Mouse (Mus musculus): ENCODE results near the gene Fam118b. TPM values are rescaled to one million over a fixed set of nuclear protein-coding genes. Genes with fewer than 3 reads are reported as not detected.

Fam118b gene
- polyA plus RNA-seq, 1 experiment, result 11.4 TPM

DNA sequence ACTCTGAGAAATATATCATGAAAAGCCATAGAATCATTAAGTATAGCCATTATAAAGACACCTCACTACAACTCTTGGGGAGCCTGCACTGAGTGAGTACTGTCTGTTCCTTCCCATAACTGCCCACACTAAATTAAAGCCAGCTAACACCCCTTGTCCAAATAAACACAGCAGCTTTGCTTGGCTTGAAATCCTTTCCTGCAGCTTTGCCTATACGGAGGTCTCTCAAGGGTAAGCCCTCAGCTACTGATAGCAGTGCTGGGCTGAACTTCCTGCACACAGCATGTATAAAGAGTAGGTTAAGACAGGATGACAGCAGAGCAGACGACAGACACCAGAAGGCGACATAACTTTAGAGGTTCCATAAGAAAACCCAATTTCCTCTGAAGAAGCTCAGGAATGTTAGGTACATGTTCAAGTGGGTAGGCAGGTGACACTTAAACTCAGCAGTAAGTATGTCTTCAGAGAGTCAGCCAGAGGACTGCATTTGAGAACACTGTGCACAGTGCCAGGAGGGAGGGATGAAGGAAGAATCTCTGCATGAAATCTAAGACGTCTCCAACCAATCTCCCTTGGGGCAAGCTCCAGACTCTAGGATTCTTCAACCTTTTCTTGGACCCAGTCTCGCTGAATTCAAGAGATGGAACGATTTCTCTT is 28.6 kb downstream of the Fam118b start:
- no peak overlapping the region for H3K27ac ChIP-seq (ENCODE audit: insufficient read depth, low read depth, low read length)
- H3K27me3 ChIP-seq (replicated peaks; ENCODE audit: control insufficient read depth, insufficient read depth, low read length), result no peaks in the 10 kb centered on the region
- no peaks in the 10 kb centered on the region for H3K4me1 ChIP-seq (ENCODE audit: control insufficient read depth, insufficient read depth, low read length)
- no peak for TF ChIP-seq POLR2A (IDR thresholded peaks at IDR 0.05; ENCODE audit: low read depth, low read length)
- no peak for TF ChIP-seq CTCF (conservative IDR thresholded peaks at IDR 0.05; ENCODE audit: insufficient read depth, insufficient read length, low read depth, low read length)
- 75% methylated on average over 6 of the region's 6 CpGs for WGBS
- H3K36me3 ChIP-seq (ENCODE audit: control insufficient read depth, insufficient read depth, low read length), result no peaks in the 10 kb centered on the region; the same call in 1 of the 2 replicates
- H3K4me3 ChIP-seq (ENCODE audit: insufficient read depth, low read depth, low read length), result no peak overlapping the region
- DNase-seq, result no peak

- Histone ChIP-seq H3K27ac (ENCODE audit: insufficient read depth, low read depth, low read length) (no peak overlapping the region), H3K36me3 (ENCODE audit: control insufficient read depth, insufficient read depth, low read length) (peaks cover 2% of the 10 kb centered on the region; the same call in 1 of the 2 replicates), H3K4me3 (ENCODE audit: insufficient read depth, low read depth, low read length) (no peak overlapping the region), H3K27me3 (replicated peaks; ENCODE audit: control insufficient read depth, insufficient read depth, low read length) (no peaks in the 10 kb centered on the region), H3K4me1 (ENCODE audit: control insufficient read depth, insufficient read depth, low read length) (no peaks in the 10 kb centered on the region)
- WGBS, result 98% methylated on average over 1 of the region's 1 CpGs
- DNase-seq, result no peak
- no peak for TF ChIP-seq CTCF (conservative IDR thresholded peaks at IDR 0.05; ENCODE audit: insufficient read depth, insufficient read length, low read depth, low read length)
- TF ChIP-seq POLR2A (IDR thresholded peaks at IDR 0.05; ENCODE audit: low read depth, low read length), result no peak
Observed at GRCm38 (mm10) chr9:35238371-35238770, 29.2 kb downstream of the Fam118b start.

DNA sequence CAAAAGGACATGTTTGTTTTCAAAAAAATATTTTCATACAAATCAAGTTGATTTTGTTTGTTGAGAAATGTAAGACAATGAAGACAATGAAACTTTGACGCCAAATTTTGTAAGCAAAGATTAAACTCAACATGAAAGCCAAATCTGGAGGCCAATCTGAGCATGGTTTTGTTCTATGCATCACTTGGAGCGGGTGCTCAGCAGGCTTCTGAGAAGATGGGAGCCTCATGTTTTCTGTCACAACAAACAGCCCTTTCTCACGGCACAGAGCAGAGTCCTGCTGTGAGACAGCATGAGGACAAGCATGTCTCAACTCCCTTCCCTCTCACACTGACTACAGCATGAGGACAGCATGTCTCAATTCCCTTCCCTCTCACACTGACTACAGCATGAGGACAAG is 31.6 kb downstream of the Fam118b start:
- Histone ChIP-seq H3K27ac (ENCODE audit: insufficient read depth, low read depth, low read length) (no peak overlapping the region), H3K4me3 (ENCODE audit: insufficient read depth, low read depth, low read length) (no peak overlapping the region)
- 83% methylated on average over 3 of the region's 3 CpGs for WGBS

GRCm38 (mm10) chr9:35228671-35229070 is 38.9 kb downstream of the Fam118b start:
- 0 out of 2 replicates have a peak, but pooled peaks cover under 1% of the 10 kb centered on the region for H3K36me3 ChIP-seq (ENCODE audit: control insufficient read depth, insufficient read depth, low read length)
- TF ChIP-seq CTCF (conservative IDR thresholded peaks at IDR 0.05; ENCODE audit: insufficient read depth, insufficient read length, low read depth, low read length) (no peak), POLR2A (IDR thresholded peaks at IDR 0.05; ENCODE audit: low read depth, low read length) (no peak)
- no peak overlapping the region for H3K4me3 ChIP-seq (ENCODE audit: insufficient read depth, low read depth, low read length)
- H3K27ac ChIP-seq (ENCODE audit: insufficient read depth, low read depth, low read length), result no peak overlapping the region
- WGBS, result 87% methylated on average over 3 of the region's 3 CpGs
- no peaks in the 10 kb centered on the region; the same call in 1 of the 2 replicates for H3K4me1 ChIP-seq (ENCODE audit: control insufficient read depth, insufficient read depth, low read length)
- H3K27me3 ChIP-seq (replicated peaks; ENCODE audit: control insufficient read depth, insufficient read depth, low read length), result no peaks in the 10 kb centered on the region
- no peak for DNase-seq

More for the DNA sequence above, 31.6 kb downstream of the Fam118b start:
- DNase-seq, result no peak
- H3K27me3 ChIP-seq (replicated peaks; ENCODE audit: control insufficient read depth, insufficient read depth, low read length), result no peaks in the 10 kb centered on the region
- H3K36me3 ChIP-seq (ENCODE audit: control insufficient read depth, insufficient read depth, low read length), result peaks cover 2% of the 10 kb centered on the region; the same call in 1 of the 2 replicates
- TF ChIP-seq CTCF (conservative IDR thresholded peaks at IDR 0.05; ENCODE audit: insufficient read depth, insufficient read length, low read depth, low read length) (no peak), POLR2A (IDR thresholded peaks at IDR 0.05; ENCODE audit: low read depth, low read length) (no peak)
- H3K4me1 ChIP-seq (ENCODE audit: control insufficient read depth, insufficient read depth, low read length), result no peaks in the 10 kb centered on the region

DNA sequence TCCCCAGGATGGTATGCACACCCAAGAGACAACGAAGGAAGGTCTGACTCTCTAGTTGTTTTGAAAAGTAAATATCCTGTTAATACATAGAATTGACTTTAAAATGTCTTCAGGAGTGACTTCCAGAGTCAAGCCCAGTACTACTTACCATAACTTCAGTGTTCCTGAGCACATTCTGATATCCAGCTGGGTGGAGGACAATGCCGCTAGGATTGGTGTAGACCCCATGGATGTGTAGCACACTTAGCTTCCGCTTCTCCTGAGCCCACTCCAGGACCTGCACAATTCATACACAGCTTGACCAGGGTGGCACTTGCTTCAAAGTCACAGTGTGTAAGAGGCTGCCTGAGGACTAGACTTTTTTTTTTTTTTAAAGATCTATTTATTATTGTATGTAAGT is 44.1 kb downstream of the Fam118b start:
- no peaks in the 10 kb centered on the region; the same call in 1 of the 2 replicates for H3K4me1 ChIP-seq (ENCODE audit: control insufficient read depth, insufficient read depth, low read length)
- H3K27ac ChIP-seq (ENCODE audit: insufficient read depth, low read depth, low read length), result no peak overlapping the region
- H3K36me3 ChIP-seq (ENCODE audit: control insufficient read depth, insufficient read depth, low read length), result peaks cover 5% of the 10 kb centered on the region
- no peak for DNase-seq
- no peaks in the 10 kb centered on the region for H3K27me3 ChIP-seq (replicated peaks; ENCODE audit: control insufficient read depth, insufficient read depth, low read length)
- H3K4me3 ChIP-seq (ENCODE audit: insufficient read depth, low read depth, low read length), result no peak overlapping the region
- TF ChIP-seq POLR2A (IDR thresholded peaks at IDR 0.05; ENCODE audit: low read depth, low read length), result no peak
- no peak for TF ChIP-seq CTCF (conservative IDR thresholded peaks at IDR 0.05; ENCODE audit: insufficient read depth, insufficient read length, low read depth, low read length)
- 98% methylated on average over 3 of the region's 3 CpGs for WGBS

- Histone ChIP-seq H3K4me3 (ENCODE audit: insufficient read depth, low read depth, low read length) (no peak overlapping the region), H3K4me1 (ENCODE audit: control insufficient read depth, insufficient read depth, low read length) (no peaks in the 10 kb centered on the region), H3K36me3 (ENCODE audit: control insufficient read depth, insufficient read depth, low read length) (peaks cover 13% of the 10 kb centered on the region), H3K27me3 (replicated peaks; ENCODE audit: control insufficient read depth, insufficient read depth, low read length) (no peaks in the 10 kb centered on the region), H3K27ac (ENCODE audit: insufficient read depth, low read depth, low read length) (no peak overlapping the region)
- DNase-seq, result no peak
- WGBS, result 68% methylated on average over 1 of the region's 1 CpGs
- TF ChIP-seq CTCF (conservative IDR thresholded peaks at IDR 0.05; ENCODE audit: insufficient read depth, insufficient read length, low read depth, low read length) (no peak), POLR2A (IDR thresholded peaks at IDR 0.05; ENCODE audit: low read depth, low read length) (no peak)
Observed at GRCm38 (mm10) chr9:35217963-35218362, 49.6 kb downstream of the Fam118b start.

DNA sequence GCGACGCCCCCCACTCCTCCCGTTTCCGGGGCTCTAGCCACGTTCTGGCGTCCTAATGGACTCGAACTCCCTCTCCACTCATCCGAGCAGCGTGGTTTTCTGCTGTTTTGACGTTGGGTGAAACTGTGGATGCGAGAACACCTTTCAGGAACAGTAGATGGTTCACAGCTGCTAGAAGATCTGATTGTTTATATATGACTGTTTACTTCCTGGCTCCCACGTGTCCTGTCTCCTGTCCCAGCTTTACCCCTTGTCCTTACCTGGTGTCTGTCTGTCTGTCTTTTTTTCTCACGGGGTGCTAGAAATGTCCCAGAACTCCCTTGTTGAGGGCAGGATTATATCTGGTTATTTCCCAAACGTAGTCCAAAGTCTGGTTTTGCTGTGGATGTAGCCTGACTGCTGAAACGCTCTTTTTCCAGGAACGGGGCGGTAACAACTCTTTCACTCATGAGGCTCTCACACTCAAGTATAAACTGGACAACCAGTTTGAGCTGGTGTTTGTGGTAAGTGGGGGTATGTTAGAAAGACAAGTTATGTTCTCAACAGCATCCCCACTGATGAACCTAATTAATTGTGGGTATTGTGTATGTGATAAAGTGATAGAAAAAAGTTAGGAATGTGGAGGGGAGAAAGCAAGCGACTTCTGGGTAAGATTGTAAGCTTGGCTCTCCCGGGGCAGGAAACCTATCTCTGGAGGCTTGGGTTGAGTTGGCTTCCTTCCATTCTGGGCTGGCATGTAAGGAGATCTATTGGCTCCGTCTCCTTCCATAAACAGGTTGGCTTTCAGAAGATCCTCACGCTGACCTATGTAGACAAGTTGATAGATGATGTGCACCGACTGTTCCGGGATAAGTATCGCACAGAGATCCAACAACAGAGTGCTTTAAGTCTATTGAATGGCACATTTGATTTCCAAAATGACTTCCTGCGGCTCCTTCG is 55.8 kb downstream of the Fam118b start:
- peak overlapping the region; percentile 81 for H3K27ac ChIP-seq (ENCODE audit: insufficient read depth, low read depth, low read length)
- TF ChIP-seq CTCF (conservative IDR thresholded peaks at IDR 0.05; ENCODE audit: insufficient read depth, insufficient read length, low read depth, low read length) (no peak), POLR2A (IDR thresholded peaks at IDR 0.05; ENCODE audit: low read depth, low read length) (no peak)
- peak overlapping the region; percentile 85 for H3K4me3 ChIP-seq (ENCODE audit: insufficient read depth, low read depth, low read length)
- no peaks in the 10 kb centered on the region for H3K27me3 ChIP-seq (replicated peaks; ENCODE audit: control insufficient read depth, insufficient read depth, low read length)
- DNase-seq, result peak; percentile 54
- H3K36me3 ChIP-seq (ENCODE audit: control insufficient read depth, insufficient read depth, low read length), result peaks cover 6% of the 10 kb centered on the region; the same call in 1 of the 2 replicates
- 24% methylated on average over 26 of the region's 26 CpGs for WGBS
- H3K4me1 ChIP-seq (ENCODE audit: control insufficient read depth, insufficient read depth, low read length), result peaks cover 9% of the 10 kb centered on the region; the same call in 1 of the 2 replicates
